Mouse (Mus musculus): ENCODE results near the gene Slc16a3.

GRCm38 (mm10) chr11:120945926-120946325, 2.4 kb upstream of the Slc16a3 start:
- TF ChIP-seq POLR2A (IDR thresholded peaks at IDR 0.05; ENCODE audit: insufficient read length, low read depth) (no peak), CEBPB (IDR thresholded peaks at IDR 0.05; ENCODE audit: insufficient read depth, poor library complexity, severe bottlenecking) (no peak), E2F4 (IDR thresholded peaks at IDR 0.05; ENCODE audit: insufficient read depth) (no peak), MYOG (IDR thresholded peaks at IDR 0.05; ENCODE audit: control insufficient read depth in 1 of 3, insufficient read depth in 1 of 3, insufficient read length in 2 of 3, low read depth in 2 of 3) (no peak), POLR2AphosphoS2 (IDR thresholded peaks at IDR 0.05; ENCODE audit: insufficient read length, low read depth) (no peak), MAX (IDR thresholded peaks at IDR 0.05; ENCODE audit: low read depth) (no peak), USF1 (IDR thresholded peaks at IDR 0.05; ENCODE audit: low read depth) (no peak)
